Mouse (Mus musculus): ENCODE measurements around the gene Gnaq.

DNA sequence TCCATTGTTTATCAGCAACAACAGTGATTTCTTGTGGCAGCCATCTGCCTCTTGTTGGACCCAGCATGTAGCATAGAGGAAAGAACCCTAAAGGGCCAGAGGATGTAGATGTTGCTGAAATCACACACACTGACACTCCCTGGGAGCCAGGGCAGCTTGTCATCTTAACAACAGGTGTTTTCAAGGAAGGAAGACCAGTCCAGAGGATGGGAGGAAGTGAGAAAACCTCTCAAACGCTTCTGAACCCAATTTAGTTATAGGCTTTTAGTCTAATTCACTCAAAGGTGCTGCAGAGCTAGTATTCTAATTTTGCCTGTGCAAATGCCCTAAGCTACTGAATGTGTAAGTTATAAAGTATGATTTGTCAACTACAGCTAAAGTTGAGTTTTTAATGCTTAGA lies 99.0 kb downstream of the Gnaq start:
- no peak for TF ChIP-seq GATA1 (IDR thresholded peaks at IDR 0.05; ENCODE audit: low read length)
- TF ChIP-seq TAL1 (IDR thresholded peaks at IDR 0.05; ENCODE audit: low read length): no peak

Data from erythroblast, embryonic 14.5 days (primary cell).